ENCODE assay signal across 22 mouse cellular contexts in the genomic region with DNA sequence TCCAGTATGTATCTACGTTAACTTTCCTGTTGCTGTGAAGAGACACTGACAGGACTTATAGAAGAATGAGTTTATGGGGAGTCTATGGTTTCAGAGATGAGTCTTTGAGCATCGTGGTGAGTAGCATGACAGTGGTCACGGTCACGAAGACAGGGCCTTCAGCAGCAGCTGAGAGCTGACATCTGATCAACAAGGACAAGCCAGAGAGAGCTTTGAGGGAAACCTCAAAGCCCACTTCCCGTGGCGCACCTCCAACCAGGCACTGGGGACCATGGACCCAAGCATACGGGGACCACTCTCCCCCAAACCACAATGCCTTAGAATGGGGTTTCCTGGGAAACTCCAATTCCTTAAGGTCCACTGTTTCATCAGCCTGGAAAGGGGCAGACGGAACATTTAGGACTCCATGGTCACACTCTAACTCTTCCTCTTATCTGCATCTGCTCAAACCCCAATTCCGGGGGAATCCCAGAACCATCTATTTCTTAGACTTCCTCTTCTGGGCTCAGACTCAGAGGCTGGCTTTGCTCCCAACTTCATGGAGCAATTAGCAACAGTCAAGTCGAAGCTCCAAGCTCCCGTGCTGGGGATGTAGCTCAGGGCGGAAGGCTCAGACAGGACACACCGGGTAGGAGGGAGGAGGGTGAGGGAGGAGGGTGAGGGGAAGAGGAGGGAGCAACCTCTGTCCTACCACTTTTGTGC. TPM values are rescaled to one million over a fixed set of nuclear protein-coding genes. Genes with fewer than 3 reads are reported as not detected.
DNase-seq lines count a peak whose midpoint lies in the region; ATAC-seq and TF ChIP-seq lines count a peak whose summit lies in the region.
"Had no signal": no experiment of that assay in that cellular context is flagged by ENCODE, and none has a peak within 500 bp of the region (broad histone marks: within the 10 kb centered on the region; RNA-seq: fewer than 3 reads in every experiment).

No protein-coding gene starts in this region.

- no peak overlapping the region for H3K4me3 ChIP-seq in spleen, adult 2 months (ENCODE audit: extremely low read depth, insufficient read depth, insufficient read length)
- no peak overlapping the region for H3K4me3 ChIP-seq in brown adipose tissue, adult 24 weeks (ENCODE audit: insufficient read depth, low read depth, low read length)
- no peak overlapping the region for H3K4me3 ChIP-seq in gastrocnemius, adult 2 months
- H3K4me3 ChIP-seq: embryonic facial prominence, embryonic 15.5 days; forebrain, embryonic 15.5 days; heart, embryonic 13.5 days; hindbrain, embryonic 13.5 days; neural tube, embryonic 12.5 days had no signal

- H3K36me3 ChIP-seq in spleen, adult 2 months (ENCODE audit: control insufficient read depth, insufficient read depth, low read length): no peaks in the 10 kb centered on the region
- H3K36me3 ChIP-seq: embryonic facial prominence, embryonic 15.5 days; forebrain, embryonic 15.5 days; heart, embryonic 13.5 days; hindbrain, embryonic 13.5 days; neural tube, embryonic 12.5 days had no signal

- peaks cover 24% of the 10 kb centered on the region; the same call in 1 of the 2 replicates for H3K4me1 ChIP-seq in spleen, adult 2 months (ENCODE audit: control insufficient read depth, insufficient read depth, insufficient read length)
- peaks cover 10% of the 10 kb centered on the region for H3K4me1 ChIP-seq in brown adipose tissue, adult 24 weeks (ENCODE audit: control insufficient read depth, insufficient read depth, insufficient read length, low read length)

- peak; percentile 7; the same call in 1 of the 2 replicates for ATAC-seq in megakaryocyte, adult 5-6 weeks (ENCODE audit: poor library complexity, severe bottlenecking)
- ATAC-seq: activated CD4-positive, CD25-positive, alpha-beta regulatory T cell, adult 4 months; forebrain, embryonic 15.5 days; inflammation-experienced regulatory T-cells, adult 6 months had no signal

- no peaks in the 10 kb centered on the region for H3K27me3 ChIP-seq in spleen, adult 2 months (ENCODE audit: control insufficient read depth, insufficient read depth, low read length)
- H3K27me3 ChIP-seq: embryonic facial prominence, embryonic 15.5 days; forebrain, embryonic 15.5 days; heart, embryonic 13.5 days; hindbrain, embryonic 13.5 days; neural tube, embryonic 12.5 days had no signal

- no peak for TF ChIP-seq CTCF in spleen, adult 2 months (IDR thresholded peaks at IDR 0.05; ENCODE audit: extremely low read depth, insufficient read depth, insufficient read length, insufficient replicate concordance)
- no peak for TF ChIP-seq CTCF in gastrocnemius, adult 2 months (IDR thresholded peaks at IDR 0.05)

- H3K27ac ChIP-seq in spleen, adult 2 months (ENCODE audit: insufficient read depth, low read length): peak overlapping the region; percentile 21; the same call in 1 of the 2 replicates
- H3K27ac ChIP-seq in brown adipose tissue, adult 24 weeks (replicated peaks; ENCODE audit: low read depth, low read length): 0 out of 2 replicates have a peak overlapping the region, but pooled peaks have one; percentile 20
- no peak overlapping the region for H3K27ac ChIP-seq in gastrocnemius, adult 2 months
- H3K27ac ChIP-seq: embryonic facial prominence, embryonic 15.5 days; forebrain, embryonic 15.5 days; heart, embryonic 13.5 days; hindbrain, embryonic 13.5 days; neural tube, embryonic 12.5 days had no signal

- DNase-seq in spleen, adult 2 months (ENCODE audit: low read depth in 1 of 2, low spot score in 2 of 2): peak in 1 of 2 experiments; percentile 22
- DNase-seq in spleen, postnatal 10 days (ENCODE audit: low spot score in 2 of 2): no peak
- DNase-seq in testis, postnatal 14 days (ENCODE audit: low spot score): no peak
- DNase-seq in gastrocnemius, adult 2 months: no peak
- no peak for DNase-seq in kidney, adult 18-20 months
- DNase-seq: adrenal gland, postnatal 10 days; cerebellum, adult 9-10 months; gastrocnemius, postnatal 10 days; kidney, adult 8-10 months; kidney, postnatal 14 days; midbrain, embryonic 14.5 days; right cerebral cortex, postnatal 25 days; thymus, postnatal 25 days had no signal

- intact Hi-C loops in gastrocnemius, adult 2 months (cut with DNase I): no loop called here

- WGBS in spleen, adult 2 months: 32% methylated on average over 13 of the region's 13 CpGs

- TF ChIP-seq POLR2A in spleen, adult 2 months (IDR thresholded peaks at IDR 0.05; ENCODE audit: low read depth, low read length): no peak

RNA-seq across cellular contexts. Expression of a gene that starts 7.8 kb away (rescaled TPM):
- polyA plus RNA-seq in spleen, adult 2 months (2012; rRNA removed): 50.2 and 60.3 TPM in 2 replicates
- polyA plus RNA-seq in brown adipose tissue, adult 24 weeks (2012; ENCODE audit: insufficient read depth, insufficient read length, missing spikeins): 230 and 282 TPM in 2 replicates
- 86.8 and 91.0 TPM in 2 replicates for total RNA-seq in megakaryocyte, adult 5-6 weeks (2015)
- 20.1 and 33.8 TPM in 2 replicates for total RNA-seq in megakaryocyte, adult 5-6 weeks (2017)
- 10 to 100 TPM; 36.4 to 45.7 TPM for total RNA-seq in gastrocnemius, adult 2 months (2021)

RNA-seq across cellular contexts. Expression of a gene that starts 28.6 kb away (rescaled TPM):
- polyA plus RNA-seq in spleen, adult 2 months (2012; rRNA removed): 71.1 and 73.9 TPM in 2 replicates
- 25.9 and 41.4 TPM in 2 replicates for polyA plus RNA-seq in brown adipose tissue, adult 24 weeks (2012; ENCODE audit: insufficient read depth, insufficient read length, missing spikeins)
- total RNA-seq in megakaryocyte, adult 5-6 weeks (2015): 6.0 and 9.8 TPM in 2 replicates
- total RNA-seq in megakaryocyte, adult 5-6 weeks (2017): 8.0 and 13.0 TPM in 2 replicates
- 10 to 100 TPM; 15.4 to 19.1 TPM for total RNA-seq in gastrocnemius, adult 2 months (2021)
